Mouse (Mus musculus) spleen, adult 2 months (tissue): ENCODE data around the gene Tmem37. TPM values are rescaled to one million over a fixed set of nuclear protein-coding genes. Genes with fewer than 3 reads are reported as not detected.

ENCODE experiments used
- DNase-seq, 2 experiments: peaks; one replicate each; pipeline versions ENCODE4 v3.0.0 to v3.0.0-alpha.2; 2012 to 2021; ENCODE audit warnings: low spot score in 2 of 2, low read depth in 1 of 2
- H3K27ac ChIP-seq: fragments of 200-500 bp; 2 replicates; pipeline ENCODE4 v1.5.1; 2012; ENCODE audit warnings: low read length, inconsistent platforms; ENCODE audit not compliant: insufficient read depth
- H3K27me3 ChIP-seq: fragments of 200-500 bp; 2 replicates; pipeline ENCODE4 v1.6.1; 2012; ENCODE audit warnings: mild to moderate bottlenecking, moderate library complexity, low read length, inconsistent platforms; ENCODE audit not compliant: control insufficient read depth, insufficient read depth
- H3K36me3 ChIP-seq: fragments of 200-500 bp; 2 replicates; pipeline ENCODE4 v1.6.1; 2012; ENCODE audit warnings: mild to moderate bottlenecking, low read length, inconsistent platforms; ENCODE audit not compliant: control insufficient read depth, insufficient read depth
- H3K4me1 ChIP-seq: fragments of 200-500 bp; 2 replicates; pipeline ENCODE4 v1.6.1; 2011; ENCODE audit warnings: inconsistent platforms; ENCODE audit not compliant: control insufficient read depth, insufficient read depth, insufficient read length
- H3K4me3 ChIP-seq: fragments of 200-500 bp; 2 replicates; pipeline ENCODE4 v1.5.1; 2011; ENCODE audit warnings: mild to moderate bottlenecking, inconsistent platforms; ENCODE audit not compliant: insufficient read depth, insufficient read length; ENCODE audit errors: extremely low read depth
- CTCF ChIP-seq: fragments of 200-500 bp; IDR thresholded peaks from 2 replicates; pipeline ENCODE4 v1.5.1; 2011; ENCODE audit warnings: mild to moderate bottlenecking, inconsistent platforms; ENCODE audit not compliant: insufficient read depth, insufficient read length, insufficient replicate concordance; ENCODE audit errors: extremely low read depth
- POLR2A ChIP-seq: fragments of 200-500 bp; IDR thresholded peaks from 2 replicates; pipeline ENCODE4 v1.6.1; 2011; ENCODE audit warnings: low read depth, low read length, inconsistent platforms
- WGBS: fragments of 180-500 bp; shearing (Covaris S2); methylation state at CpG from one replicate; pipeline ENCODE4 v1.1.7; 2018; 5-methylcytosine and 5-hydroxymethylcytosine counted together
- polyA plus RNA-seq: library from polyadenylated mRNA; depleted of rRNA; stranded (reverse); fragments of >200 nt; gene quantifications from 2 replicates; pipeline ENCODE4 v1.2.3, GENCODE M21; 2012

The Tmem37 gene
- polyA plus RNA-seq, 1 experiment, result 17.3 TPM

- WGBS, result 64% methylated on average over 5 of the region's 5 CpGs
- Histone ChIP-seq H3K36me3 (no peaks in the 10 kb centered on the region), H3K27ac (no peak overlapping the region), H3K4me1 (no peaks in the 10 kb centered on the region), H3K27me3 (no peaks in the 10 kb centered on the region), H3K4me3 (no peak overlapping the region)
- DNase-seq, result no peak
- no peak for TF ChIP-seq POLR2A
- TF ChIP-seq CTCF, result no peak
Observed at GRCm38 (mm10) chr1:120105556-120105959, 31.7 kb upstream of the Tmem37 start.

GRCm38 (mm10) chr1:120101227-120101609 is 27.3 kb upstream of the Tmem37 start:
- TF ChIP-seq POLR2A (no peak), CTCF (no peak)
- 86% methylated on average over 3 of the region's 3 CpGs for WGBS
- no peak overlapping the region for H3K27ac ChIP-seq
- DNase-seq, result no peak
- H3K36me3 ChIP-seq, result no peaks in the 10 kb centered on the region
- peaks cover 3% of the 10 kb centered on the region; the same call in 1 of the 2 replicates for H3K4me1 ChIP-seq
- H3K27me3 ChIP-seq, result no peaks in the 10 kb centered on the region
- H3K4me3 ChIP-seq, result no peak overlapping the region

GRCm38 (mm10) chr1:120100456-120101226 is 26.8 kb upstream of the Tmem37 start:
- WGBS, result 84% methylated on average over 8 of the region's 8 CpGs
- TF ChIP-seq CTCF (no peak), POLR2A (no peak)
- no peaks in the 10 kb centered on the region for H3K36me3 ChIP-seq
- DNase-seq, result no peak
- peaks cover 3% of the 10 kb centered on the region; the same call in 1 of the 2 replicates for H3K4me1 ChIP-seq
- no peaks in the 10 kb centered on the region for H3K27me3 ChIP-seq
- no peak overlapping the region for H3K4me3 ChIP-seq
- H3K27ac ChIP-seq, result no peak overlapping the region

GRCm38 (mm10) chr1:120099483-120099882 is 25.6 kb upstream of the Tmem37 start:
- peak overlapping the region; percentile 44; the same call in 1 of the 2 replicates for H3K27ac ChIP-seq
- H3K36me3 ChIP-seq, result no peaks in the 10 kb centered on the region
- no peak overlapping the region for H3K4me3 ChIP-seq
- peak; percentile 32 to 49 for DNase-seq
- WGBS, result 7% methylated on average over 6 of the region's 6 CpGs
- TF ChIP-seq CTCF, result no peak
- no peak for TF ChIP-seq POLR2A
- H3K27me3 ChIP-seq, result no peaks in the 10 kb centered on the region
- H3K4me1 ChIP-seq, result peaks cover 3% of the 10 kb centered on the region; the same call in 1 of the 2 replicates

- peak; percentile 40; the same call in 1 of the 2 replicates for TF ChIP-seq CTCF
- TF ChIP-seq POLR2A, result no peak
- no peaks in the 10 kb centered on the region for H3K36me3 ChIP-seq
- peak; percentile 25 to 66 for DNase-seq
- H3K27me3 ChIP-seq, result no peaks in the 10 kb centered on the region
- H3K4me1 ChIP-seq, result peaks cover 3% of the 10 kb centered on the region; the same call in 1 of the 2 replicates
- no peak overlapping the region for H3K4me3 ChIP-seq
- H3K27ac ChIP-seq, result no peak overlapping the region
- WGBS, result 14% methylated on average over 7 of the region's 7 CpGs
Observed at GRCm38 (mm10) chr1:120098327-120098726, 24.5 kb upstream of the Tmem37 start.

GRCm38 (mm10) chr1:120094920-120095319 is 21.0 kb upstream of the Tmem37 start:
- Histone ChIP-seq H3K36me3 (no peaks in the 10 kb centered on the region), H3K4me3 (no peak overlapping the region), H3K27ac (no peak overlapping the region), H3K27me3 (no peaks in the 10 kb centered on the region), H3K4me1 (peaks cover 3% of the 10 kb centered on the region; the same call in 1 of the 2 replicates)
- no peak for DNase-seq
- 48% methylated on average over 3 of the region's 3 CpGs for WGBS
- TF ChIP-seq POLR2A (no peak), CTCF (no peak)
